ENCODE assay signal across 19 mouse cellular contexts in the genomic region with DNA sequence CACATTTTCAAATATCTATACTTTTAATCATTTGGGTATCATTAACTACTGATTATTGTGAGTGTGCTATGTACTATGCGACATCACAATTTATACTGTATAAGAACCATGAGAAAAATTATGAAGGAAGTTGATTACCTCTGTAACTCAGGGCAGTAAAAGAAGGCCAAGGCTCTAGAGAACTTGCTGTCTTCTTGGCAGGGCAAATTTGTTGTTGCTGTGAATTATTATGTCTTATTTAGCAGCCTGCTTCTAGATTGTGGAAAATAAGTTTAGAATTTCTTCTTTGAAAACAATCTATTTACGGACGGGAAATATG. TPM values are rescaled to one million over a fixed set of nuclear protein-coding genes. Genes with fewer than 3 reads are reported as not detected.
DNase-seq lines count a peak whose midpoint lies in the region; ATAC-seq and TF ChIP-seq lines count a peak whose summit lies in the region.
"Had no signal": no experiment of that assay in that cellular context is flagged by ENCODE, and none has a peak within 500 bp of the region (broad histone marks: within the 10 kb centered on the region; RNA-seq: fewer than 3 reads in every experiment).

No protein-coding gene starts in this region.

- WGBS in heart, embryonic 15.5 days: 89% methylated on average over 3 of the region's 3 CpGs
- WGBS in liver, embryonic 16.5 days (ENCODE audit: insufficient replicate concordance): 49% methylated on average over 3 of the region's 3 CpGs

- in situ Hi-C loops in CH12.LX (cut with MboI; ENCODE audit: low pct_ligation_motif_present, low pct_unique_long_range_greater_than_20kb, low sequenced_read_pairs): no loop called here

- H3K27ac ChIP-seq in heart, embryonic 15.5 days: no peak overlapping the region
- H3K27ac ChIP-seq in CH12.LX (ENCODE audit: insufficient read depth, low read depth): peak overlapping the region; percentile 55; the same call in 1 of the 2 replicates
- H3K27ac ChIP-seq in liver, embryonic 16.5 days (ENCODE audit: low read length): peak overlapping the region; percentile 77
- H3K27ac ChIP-seq: embryonic facial prominence, embryonic 10.5 days; hindbrain, postnatal 0 days; limb, embryonic 13.5 days had no signal

- no peak for TF ChIP-seq POLR2A in CH12.LX (IDR thresholded peaks at IDR 0.05; ENCODE audit: low read depth, low read length)

- TF ChIP-seq EP300 in CH12.LX (IDR thresholded peaks at IDR 0.05; ENCODE audit: low read length): no peak

- H3K9me3 ChIP-seq in heart, embryonic 15.5 days (replicated peaks): no peaks in the 10 kb centered on the region
- no peaks in the 10 kb centered on the region for H3K9me3 ChIP-seq in CH12.LX (replicated peaks; ENCODE audit: low read length)
- no peaks in the 10 kb centered on the region for H3K9me3 ChIP-seq in liver, embryonic 16.5 days (replicated peaks; ENCODE audit: control insufficient read depth, low read length)
- H3K9me3 ChIP-seq: embryonic facial prominence, embryonic 10.5 days; limb, embryonic 13.5 days had no signal

- TF ChIP-seq CTCF in CH12.LX (conservative IDR thresholded peaks at IDR 0.05 in 1 of 2, IDR thresholded peaks at IDR 0.05 in 1 of 2; ENCODE audit: low read depth in 2 of 2, low read length in 2 of 2): no peak

- H3K4me3 ChIP-seq in heart, embryonic 15.5 days: peak overlapping the region; percentile 13; the same call in 1 of the 2 replicates
- H3K4me3 ChIP-seq in CH12.LX (replicated peaks in 1 of 3; ENCODE audit: low read depth in 2 of 3, low read length in 2 of 3, poor library complexity in 1 of 3): peak overlapping the region; percentile 59 to 79 (median 60)
- peak overlapping the region; percentile 50 for H3K4me3 ChIP-seq in liver, embryonic 16.5 days (ENCODE audit: low read depth, low read length)
- H3K4me3 ChIP-seq: embryonic facial prominence, embryonic 10.5 days; limb, embryonic 13.5 days; myocyte had no signal

- no peak for DNase-seq in heart, adult 11 months
- DNase-seq in CH12.LX (ENCODE audit: extremely low read depth): no peak
- DNase-seq in natural killer cell, adult 2 months (ENCODE audit: low spot score in 2 of 2): no peak
- DNase-seq in adrenal gland, postnatal 25 days: no peak
- no peak for DNase-seq in kidney, adult 18-20 months
- DNase-seq: cerebellum, adult 11 months; forebrain, postnatal 0 days; gastrocnemius, postnatal 10 days; heart, postnatal 4 days; kidney, adult 2 months; kidney, postnatal 14 days; thymus, adult 18-20 months had no signal

- H3K9ac ChIP-seq in heart, embryonic 15.5 days: no peak overlapping the region
- peak overlapping the region; percentile 98 for H3K9ac ChIP-seq in CH12.LX (ENCODE audit: insufficient read depth, low read depth)
- peak overlapping the region; percentile 51 for H3K9ac ChIP-seq in liver, embryonic 16.5 days (ENCODE audit: low read depth, low read length)
- H3K9ac ChIP-seq: forebrain, postnatal 0 days; limb, embryonic 13.5 days had no signal

- no peak overlapping the region for H3K4me2 ChIP-seq in heart, embryonic 15.5 days
- peak overlapping the region; percentile 56; the same call in 1 of the 2 replicates for H3K4me2 ChIP-seq in CH12.LX (ENCODE audit: insufficient read depth, low read depth, poor library complexity, severe bottlenecking)
- H3K4me2 ChIP-seq in liver, embryonic 16.5 days (ENCODE audit: low read depth, low read length): peak overlapping the region; percentile 68
- H3K4me2 ChIP-seq: limb, embryonic 13.5 days had no signal

- H3K79me2 ChIP-seq in CH12.LX (replicated peaks; ENCODE audit: control insufficient read depth, extremely low read depth, insufficient read depth, poor library complexity, severe bottlenecking): peaks cover 38% of the 10 kb centered on the region

- TF ChIP-seq RAD21 in CH12.LX (IDR thresholded peaks at IDR 0.05; ENCODE audit: low read depth, low read length): no peak

- dilution Hi-C loops in CH12.LX (cut with MboI; ENCODE audit: extremely low pct_ligation_motif_present, extremely low pct_unique_long_range_greater_than_20kb, low sequenced_read_pairs): no loop called here

- no peaks in the 10 kb centered on the region for H3K27me3 ChIP-seq in heart, embryonic 15.5 days
- H3K27me3 ChIP-seq in CH12.LX (replicated peaks): no peaks in the 10 kb centered on the region
- H3K27me3 ChIP-seq in liver, embryonic 16.5 days (ENCODE audit: control insufficient read depth, insufficient read depth, low read depth, low read length): no peaks in the 10 kb centered on the region
- H3K27me3 ChIP-seq: limb, embryonic 13.5 days had no signal

- ATAC-seq in heart, embryonic 15.5 days (replicated peaks; ENCODE audit: insufficient number of reproducible peaks, insufficient read depth, low FRiP score, low read depth): no peak
- ATAC-seq in erythroblast, adult 5-6 weeks (replicated peaks; ENCODE audit: low FRiP score, poor library complexity, severe bottlenecking): peak; percentile 40; the same call in 1 of the 2 replicates
- ATAC-seq in liver, embryonic 16.5 days (ENCODE audit: low read depth): no peak
- ATAC-seq: forebrain, postnatal 0 days; hindbrain, postnatal 0 days had no signal

- H3K4me1 ChIP-seq in heart, embryonic 15.5 days (replicated peaks): no peaks in the 10 kb centered on the region
- H3K4me1 ChIP-seq in CH12.LX (ENCODE audit: control insufficient read depth in 1 of 2, insufficient read depth in 2 of 2): peaks cover 0 to 44% of the 10 kb centered on the region in 2 experiments; a peak in 3 of 4 replicates
- peaks cover 7% of the 10 kb centered on the region for H3K4me1 ChIP-seq in liver, embryonic 16.5 days (ENCODE audit: control insufficient read depth, low read depth, low read length)
- H3K4me1 ChIP-seq: embryonic facial prominence, embryonic 10.5 days; limb, embryonic 13.5 days had no signal

- H3K36me3 ChIP-seq in heart, embryonic 15.5 days: no peaks in the 10 kb centered on the region
- no peaks in the 10 kb centered on the region for H3K36me3 ChIP-seq in CH12.LX (replicated peaks in 1 of 2; ENCODE audit: control insufficient read depth in 1 of 2, insufficient read depth in 1 of 2, low read length in 1 of 2)
- H3K36me3 ChIP-seq in liver, embryonic 16.5 days (ENCODE audit: control insufficient read depth, insufficient read depth): no peaks in the 10 kb centered on the region
- H3K36me3 ChIP-seq: embryonic facial prominence, embryonic 10.5 days; limb, embryonic 13.5 days had no signal

TF ChIP-seq in CH12.LX, 34 proteins besides CTCF, POLR2A, EP300 and RAD21:
- TF ChIP-seq KAT2A (IDR thresholded peaks at IDR 0.05; ENCODE audit: insufficient replicate concordance, low read length) (no peak), POLR2AphosphoS2 (IDR thresholded peaks at IDR 0.05; ENCODE audit: low read depth, low read length) (no peak), BHLHE40 (IDR thresholded peaks at IDR 0.05; ENCODE audit: low read depth, low read length) (no peak), IRF4 (IDR thresholded peaks at IDR 0.05; ENCODE audit: low read depth, low read length) (no peak), MAFK (IDR thresholded peaks at IDR 0.05; ENCODE audit: insufficient replicate concordance, low read length) (no peak)

RNA-seq across cellular contexts. Expression of a gene that starts 2.0 kb away (rescaled TPM):
- 72.9 and 82.7 TPM in 2 replicates for polyA plus RNA-seq in heart, embryonic 15.5 days (2015; fragmentation: Nextera tagmentation; extraction: Ambion mirVana)
- total RNA-seq in CH12.LX (2012; rRNA removed) (249 and 276 TPM in 2 replicates), CH12.LX (2014; rRNA removed) (332 and 386 TPM in 2 replicates)
- 151 and 174 TPM in 2 replicates for polyA plus RNA-seq in CH12.LX (2012; ENCODE audit: insufficient read length, low read depth)
- total RNA-seq in erythroblast, adult 5-6 weeks (2015; ENCODE audit: low replicate concordance): 251 and 271 TPM in 2 replicates
- 225 and 231 TPM in 2 replicates for total RNA-seq in erythroblast, adult 5-6 weeks (2017; ENCODE audit: low replicate concordance)
- 88.6 and 88.7 TPM in 2 replicates for polyA plus RNA-seq in liver, embryonic 16.5 days (2015; fragmentation: Nextera tagmentation; extraction: Ambion mirVana)
- 556 and 573 TPM in 2 replicates for total RNA-seq in adrenal gland, postnatal 25 days (2021)
